Mouse (Mus musculus) heart, embryonic 13.5 days (tissue): ENCODE measurements around the gene Fbxo34. TPM values are rescaled to one million over a fixed set of nuclear protein-coding genes. Genes with fewer than 3 reads are reported as not detected.

Experiments used
- ATAC-seq: fragments of 200-750 bp; cut with Nextera tagmentation; 2 replicates; pipeline ENCODE4 v1.8.0; 2017; ENCODE audit warnings: moderate TSS enrichment; ENCODE audit not compliant: insufficient number of reproducible peaks, low FRiP score, low TSS enrichment; ENCODE audit errors: extremely low read depth
- H3K27ac ChIP-seq: fragments of 300-500 bp; sonication (generic); replicated peaks from 2 replicates; pipeline ENCODE4 v1.5.1; 2015; ENCODE audit warnings: moderate library complexity, mild to moderate bottlenecking, inconsistent platforms
- H3K27me3 ChIP-seq: fragments of 300-500 bp; sonication (generic); replicated peaks from 2 replicates; pipeline ENCODE4 v1.6.1; 2015; ENCODE audit warnings: mild to moderate bottlenecking, inconsistent platforms
- H3K36me3 ChIP-seq: fragments of 300-500 bp; sonication (generic); 2 replicates; pipeline ENCODE4 v1.6.1; 2015; ENCODE audit warnings: mild to moderate bottlenecking, inconsistent platforms
- H3K4me1 ChIP-seq: fragments of 300-500 bp; sonication (generic); 2 replicates; pipeline ENCODE4 v1.6.1; 2015; ENCODE audit warnings: inconsistent platforms
- H3K4me2 ChIP-seq: fragments of 300-500 bp; sonication (generic); 2 replicates; pipeline ENCODE4 v1.6.1; 2015; ENCODE audit warnings: inconsistent platforms, mild to moderate bottlenecking, moderate library complexity
- H3K4me3 ChIP-seq: fragments of 300-500 bp; sonication (generic); 2 replicates; pipeline ENCODE4 v1.5.1; 2015; ENCODE audit warnings: moderate library complexity, mild to moderate bottlenecking, inconsistent platforms
- H3K9ac ChIP-seq: fragments of 300-500 bp; sonication (generic); 2 replicates; pipeline ENCODE4 v1.6.1; 2015; ENCODE audit warnings: inconsistent platforms, mild to moderate bottlenecking, moderate library complexity
- H3K9me3 ChIP-seq: fragments of 300-500 bp; sonication (generic); 2 replicates; pipeline ENCODE4 v1.6.1; 2016; ENCODE audit warnings: inconsistent platforms
- WGBS: fragments of 180-500 bp; shearing (Covaris S2); methylation state at CpG from one replicate; pipeline ENCODE4 v1.1.7; 2015; ENCODE audit warnings: mixed read lengths; 5-methylcytosine and 5-hydroxymethylcytosine counted together
- polyA plus RNA-seq: library from polyadenylated mRNA; unstranded; fragments of >200 nt; fragmentation: Nextera tagmentation; extraction: Ambion mirVana; gene quantifications from 2 replicates; pipeline ENCODE4 v1.2.1, GENCODE M21; 2015

The Fbxo34 gene
- polyA plus RNA-seq, 1 experiment from 2014 or later, result 16.0 TPM

DNA sequence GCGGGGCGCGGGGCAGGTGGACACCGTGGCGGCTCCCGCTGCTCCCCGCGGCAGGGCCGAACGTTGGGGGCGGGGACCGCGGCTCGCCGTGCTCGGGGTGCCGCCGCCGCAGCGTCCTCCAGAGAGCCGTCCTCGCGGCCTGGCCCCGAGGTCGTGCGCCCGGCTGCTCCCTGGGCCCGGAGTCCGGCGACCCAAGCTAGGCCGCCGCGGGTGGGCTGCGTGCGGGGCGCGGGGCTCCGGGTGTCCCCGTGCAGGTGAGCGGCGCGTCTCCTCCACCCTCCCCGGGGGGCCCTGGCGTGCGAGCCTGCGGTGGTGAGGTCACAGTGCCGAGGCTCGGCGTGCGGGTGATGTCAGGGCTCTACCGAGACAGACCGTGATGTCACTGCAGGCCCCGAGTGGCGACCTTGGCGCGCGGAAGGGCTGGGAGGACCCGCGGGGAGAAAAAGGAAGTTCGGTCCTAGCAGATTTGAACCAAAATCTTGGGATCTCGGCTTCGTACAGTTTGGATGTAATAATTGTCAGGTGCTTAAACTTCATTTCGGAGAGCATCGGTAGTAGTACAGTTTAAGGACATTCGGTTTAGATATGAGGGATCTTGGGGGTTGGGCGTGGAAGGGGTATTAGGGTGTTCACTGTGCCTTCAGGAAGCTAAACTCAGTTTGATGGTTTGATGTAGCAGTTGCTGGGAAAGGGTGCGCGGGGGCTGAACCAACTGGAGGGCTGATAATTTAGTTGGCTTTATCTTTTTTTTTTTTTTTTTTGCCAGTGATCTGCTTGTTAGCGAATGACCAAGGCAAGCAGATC, 22.7 kb downstream of the Fbxo34 start:
- Histone ChIP-seq H3K27ac (peak overlapping the region; percentile 90), H3K4me3 (peak overlapping the region; percentile 93), H3K27me3 (no peaks in the 10 kb centered on the region), H3K36me3 (peaks cover 5% of the 10 kb centered on the region; the same call in 1 of the 2 replicates), H3K9ac (peak overlapping the region; percentile 98), H3K4me2 (peak overlapping the region; percentile 77), H3K9me3 (no peaks in the 10 kb centered on the region), H3K4me1 (peaks cover 33% of the 10 kb centered on the region)
- WGBS, result under 1% methylated on average over 67 of the region's 69 CpGs
- ATAC-seq, result peak; percentile 80

DNA sequence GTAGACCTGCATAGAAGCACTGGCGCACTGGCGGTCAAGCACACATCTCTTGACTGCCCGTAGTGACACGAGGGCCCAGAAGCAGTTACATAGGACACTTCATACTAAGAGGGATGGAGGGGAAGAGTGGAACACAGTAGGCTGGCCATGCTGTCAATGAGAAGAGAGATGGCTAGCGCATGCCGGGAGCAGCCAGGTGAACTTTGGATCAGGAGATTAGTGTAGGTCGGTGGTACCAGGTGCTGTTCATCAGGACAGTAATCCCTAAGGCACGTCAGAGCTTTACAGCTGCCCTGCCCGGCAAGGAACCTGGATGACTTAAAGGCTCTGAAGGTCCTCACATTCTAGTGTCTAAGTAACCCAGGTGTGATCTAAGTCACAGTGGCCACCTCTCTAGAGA, 23.7 kb downstream of the Fbxo34 start:
- Histone ChIP-seq H3K36me3 (peaks cover 5% of the 10 kb centered on the region; the same call in 1 of the 2 replicates), H3K27ac (no peak overlapping the region), H3K4me3 (peak overlapping the region; percentile 93), H3K27me3 (no peaks in the 10 kb centered on the region), H3K9me3 (no peaks in the 10 kb centered on the region), H3K9ac (peak overlapping the region; percentile 98), H3K4me1 (peaks cover 33% of the 10 kb centered on the region), H3K4me2 (peak overlapping the region; percentile 77)
- WGBS, result 73% methylated on average over 9 of the region's 9 CpGs
- no peak for ATAC-seq

DNA sequence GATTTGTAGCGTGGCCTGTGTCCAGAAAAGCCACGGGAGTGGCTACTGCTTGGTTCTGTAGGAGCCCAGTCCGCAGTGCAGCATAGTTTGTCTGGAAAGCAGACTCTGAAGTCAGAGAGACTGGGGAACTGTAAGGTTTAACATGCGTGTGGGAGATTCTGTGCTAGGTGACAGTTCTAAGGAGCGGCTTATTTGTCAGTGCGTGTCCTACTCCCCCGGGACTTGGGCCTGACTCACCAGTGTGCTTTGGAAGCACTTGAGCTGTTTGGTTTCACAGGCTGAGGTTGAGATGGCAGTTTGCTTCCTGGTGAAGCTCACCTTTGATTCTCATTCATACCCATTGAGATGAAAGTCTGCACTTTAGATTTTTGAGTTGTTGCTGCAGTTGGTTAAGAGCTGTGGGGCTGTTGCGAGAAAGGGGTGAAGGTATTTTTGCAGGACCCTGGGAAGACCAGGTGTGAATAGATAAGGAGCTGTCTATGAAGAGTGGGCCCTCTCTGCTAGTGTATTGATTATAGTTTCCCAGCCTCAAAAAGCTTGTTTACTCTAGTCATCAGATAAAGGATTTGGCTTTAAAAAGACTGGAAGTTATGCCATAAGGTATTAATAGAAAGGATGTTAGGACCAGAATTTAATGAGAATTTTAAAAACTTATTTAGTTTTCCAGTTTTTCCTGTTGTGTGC, 24.5 kb downstream of the Fbxo34 start:
- no peaks in the 10 kb centered on the region for H3K27me3 ChIP-seq
- no peak for ATAC-seq
- peak overlapping the region; percentile 93 for H3K4me3 ChIP-seq
- H3K36me3 ChIP-seq, result peaks cover 5% of the 10 kb centered on the region; the same call in 1 of the 2 replicates
- 71% methylated on average over 8 of the region's 8 CpGs for WGBS
- peak overlapping the region; percentile 98 for H3K9ac ChIP-seq
- no peaks in the 10 kb centered on the region for H3K9me3 ChIP-seq
- peak overlapping the region; percentile 77 for H3K4me2 ChIP-seq
- no peak overlapping the region for H3K27ac ChIP-seq
- peaks cover 33% of the 10 kb centered on the region for H3K4me1 ChIP-seq

DNA sequence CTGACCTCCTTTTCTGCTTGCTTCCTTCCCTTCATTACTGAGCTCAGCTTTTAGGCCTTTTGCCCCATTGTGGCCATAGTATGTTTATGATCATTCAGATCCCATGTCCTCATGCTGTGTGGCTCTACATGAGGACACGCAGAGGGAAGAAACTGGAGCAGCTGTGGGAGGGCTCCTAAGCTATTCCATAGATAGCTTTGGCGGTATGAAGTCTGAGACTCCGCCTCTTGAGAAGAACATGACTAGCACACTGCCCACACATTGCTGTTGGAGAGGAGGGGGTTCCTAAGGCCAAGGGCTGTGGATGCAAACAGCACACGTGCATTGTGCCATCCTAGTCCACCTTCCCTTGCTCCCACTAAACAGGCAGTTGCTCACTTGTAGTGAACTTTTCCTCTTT, 26.0 kb downstream of the Fbxo34 start:
- Histone ChIP-seq H3K4me2 (peak overlapping the region; percentile 77), H3K9me3 (no peaks in the 10 kb centered on the region), H3K4me3 (peak overlapping the region; percentile 18), H3K27ac (no peak overlapping the region), H3K9ac (no peak overlapping the region), H3K27me3 (no peaks in the 10 kb centered on the region), H3K36me3 (peaks cover 5% of the 10 kb centered on the region; the same call in 1 of the 2 replicates), H3K4me1 (peaks cover 33% of the 10 kb centered on the region)
- no peak for ATAC-seq
- WGBS, result 62% methylated on average over 4 of the region's 4 CpGs

DNA sequence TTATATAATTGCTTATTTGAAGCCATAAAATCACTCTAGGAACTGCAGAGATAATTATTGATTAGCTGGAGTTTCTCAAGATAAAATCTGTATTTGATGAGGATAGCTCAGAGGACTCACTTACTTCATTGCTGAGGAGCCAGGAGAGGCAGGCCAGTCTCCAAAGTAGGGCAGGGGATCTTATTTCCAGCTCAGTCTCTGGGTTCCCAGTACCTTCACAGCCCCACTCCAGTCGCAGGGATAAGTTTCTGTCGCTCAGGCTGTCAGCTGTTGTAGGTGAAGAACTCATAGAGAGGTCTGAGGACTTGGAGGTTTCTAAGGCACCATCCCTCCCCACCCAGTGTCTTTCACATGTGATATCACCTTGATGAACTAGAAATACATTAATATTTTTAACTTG, 27.5 kb downstream of the Fbxo34 start:
- ATAC-seq, result no peak
- no peak overlapping the region for H3K4me3 ChIP-seq
- no peak overlapping the region for H3K27ac ChIP-seq
- no peaks in the 10 kb centered on the region for H3K9me3 ChIP-seq
- peaks cover 5% of the 10 kb centered on the region; the same call in 1 of the 2 replicates for H3K36me3 ChIP-seq
- H3K9ac ChIP-seq, result no peak overlapping the region
- WGBS, result 73% methylated on average over 2 of the region's 2 CpGs
- H3K4me2 ChIP-seq, result no peak overlapping the region
- peaks cover 41% of the 10 kb centered on the region for H3K4me1 ChIP-seq
- no peaks in the 10 kb centered on the region for H3K27me3 ChIP-seq

DNA sequence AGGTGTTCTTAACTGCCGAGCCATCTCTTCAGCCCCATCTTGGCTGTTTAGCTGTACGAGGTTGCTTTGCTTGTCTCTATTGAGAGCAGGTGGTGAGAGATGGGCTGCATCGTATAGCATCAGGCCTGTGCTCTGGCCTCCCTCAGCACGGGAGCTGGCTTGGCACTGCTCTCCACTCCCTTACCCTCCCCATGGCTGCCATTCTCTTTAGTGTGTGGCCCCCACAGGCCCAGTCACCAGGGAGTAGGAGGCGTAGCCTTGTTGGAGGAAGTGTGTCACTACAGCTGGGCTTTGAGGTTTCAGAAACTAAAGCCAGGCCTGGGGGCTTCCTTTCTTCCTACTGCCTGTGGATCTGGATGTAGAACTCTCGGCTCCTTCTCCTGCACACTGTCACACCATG, 32.0 kb downstream of the Fbxo34 start:
- 79% methylated on average over 6 of the region's 6 CpGs for WGBS
- H3K4me3 ChIP-seq, result no peak overlapping the region
- no peak overlapping the region for H3K9ac ChIP-seq
- no peak for ATAC-seq
- no peaks in the 10 kb centered on the region for H3K36me3 ChIP-seq
- no peaks in the 10 kb centered on the region for H3K27me3 ChIP-seq
- H3K9me3 ChIP-seq, result no peaks in the 10 kb centered on the region
- H3K4me2 ChIP-seq, result no peak overlapping the region
- H3K27ac ChIP-seq, result no peak overlapping the region
- H3K4me1 ChIP-seq, result peaks cover 37% of the 10 kb centered on the region

DNA sequence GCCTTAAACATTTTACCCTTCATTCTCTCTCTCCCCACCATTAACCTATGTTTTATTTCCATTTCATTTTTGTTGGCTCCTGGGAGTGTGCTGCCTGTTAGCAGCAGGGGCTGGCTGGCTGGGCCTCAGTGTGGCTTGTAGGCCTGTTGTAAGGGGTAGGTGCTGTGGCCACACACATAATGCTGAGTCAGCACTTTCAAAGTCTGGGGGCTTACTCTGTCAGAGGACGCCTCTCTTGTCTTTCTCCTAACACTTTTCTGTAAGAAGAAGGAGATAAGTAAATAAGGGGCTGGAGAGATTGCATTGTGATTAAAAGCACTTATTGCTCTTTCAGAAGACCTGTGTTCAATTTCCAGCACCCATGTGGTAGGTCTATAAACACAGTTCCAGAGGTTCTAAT, 32.9 kb downstream of the Fbxo34 start:
- Histone ChIP-seq H3K9ac (no peak overlapping the region), H3K27ac (no peak overlapping the region), H3K27me3 (no peaks in the 10 kb centered on the region), H3K36me3 (no peaks in the 10 kb centered on the region), H3K4me1 (peaks cover 40% of the 10 kb centered on the region), H3K4me2 (no peak overlapping the region), H3K9me3 (no peaks in the 10 kb centered on the region), H3K4me3 (no peak overlapping the region)
- no peak for ATAC-seq
- 71% methylated on average over 1 of the region's 1 CpGs for WGBS

DNA sequence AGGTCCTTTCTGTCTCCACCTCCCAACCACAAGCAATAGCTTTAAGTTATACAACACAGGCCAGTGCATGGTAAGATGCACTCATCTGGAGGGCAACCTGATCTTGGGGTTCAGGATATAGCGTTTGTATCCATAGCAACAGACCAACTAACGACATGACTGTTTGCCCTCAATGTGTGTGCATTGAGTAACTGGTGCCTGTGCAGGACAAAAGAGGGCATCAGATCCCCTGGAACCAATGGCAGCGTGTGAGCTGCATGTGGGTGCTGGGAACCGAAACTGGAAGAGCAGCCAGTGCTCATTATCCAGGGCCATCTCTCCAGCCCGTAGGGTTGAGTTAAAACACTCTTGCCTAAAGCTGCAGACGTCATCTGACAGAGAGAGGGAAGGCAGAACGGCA, 38.5 kb downstream of the Fbxo34 start:
- Histone ChIP-seq H3K9ac (no peak overlapping the region), H3K4me3 (no peak overlapping the region), H3K4me2 (no peak overlapping the region), H3K27me3 (no peaks in the 10 kb centered on the region), H3K36me3 (no peaks in the 10 kb centered on the region), H3K4me1 (peaks cover 56% of the 10 kb centered on the region), H3K27ac (no peak overlapping the region), H3K9me3 (no peaks in the 10 kb centered on the region)
- WGBS, result 63% methylated on average over 7 of the region's 7 CpGs
- ATAC-seq, result no peak

DNA sequence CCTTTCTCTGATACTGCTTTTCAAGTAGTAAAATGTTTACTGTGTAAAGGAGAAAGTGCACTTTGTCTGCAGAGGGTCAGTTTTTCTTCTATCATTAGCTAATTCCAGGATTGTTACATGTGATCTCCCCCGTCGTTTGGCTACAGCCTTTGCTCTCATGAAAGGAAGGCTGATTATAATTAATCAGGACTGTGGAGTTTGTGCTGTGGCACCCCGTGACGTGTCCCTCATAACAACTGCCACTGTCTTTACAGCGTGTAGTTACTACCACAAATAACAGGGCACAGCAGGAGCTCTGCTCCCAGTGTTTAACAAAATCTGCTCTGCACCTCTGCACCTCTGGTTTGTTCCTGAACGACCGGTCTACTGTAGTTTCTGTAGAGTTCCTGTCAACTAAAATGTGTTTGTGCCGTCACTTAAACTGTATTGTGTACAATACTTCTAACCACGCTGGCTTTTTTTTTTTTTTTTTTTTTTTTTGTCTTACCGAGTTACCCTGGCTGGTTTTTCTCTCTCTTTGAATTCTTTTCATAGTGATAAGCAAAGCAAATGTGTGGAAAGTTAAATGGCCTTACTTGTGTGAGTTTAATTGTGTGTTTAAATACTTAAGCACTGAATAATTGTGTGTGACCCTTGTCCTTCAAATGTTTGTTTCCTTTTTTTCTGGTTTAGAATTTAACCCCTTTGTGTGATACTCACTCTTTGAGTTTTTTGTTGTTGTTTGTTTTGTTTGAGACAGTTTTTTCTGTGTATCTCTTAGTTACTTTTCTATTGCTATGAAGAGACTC, 39.3 kb downstream of the Fbxo34 start:
- H3K27me3 ChIP-seq, result no peaks in the 10 kb centered on the region
- H3K4me3 ChIP-seq, result no peak overlapping the region
- H3K36me3 ChIP-seq, result peaks cover 5% of the 10 kb centered on the region; the same call in 1 of the 2 replicates
- 45% methylated on average over 10 of the region's 10 CpGs for WGBS
- no peak overlapping the region for H3K27ac ChIP-seq
- peaks cover 50% of the 10 kb centered on the region for H3K4me1 ChIP-seq
- no peaks in the 10 kb centered on the region for H3K9me3 ChIP-seq
- ATAC-seq, result no peak
- H3K4me2 ChIP-seq, result 0 out of 2 replicates have a peak overlapping the region, but pooled peaks have one; percentile 18
- no peak overlapping the region for H3K9ac ChIP-seq

DNA sequence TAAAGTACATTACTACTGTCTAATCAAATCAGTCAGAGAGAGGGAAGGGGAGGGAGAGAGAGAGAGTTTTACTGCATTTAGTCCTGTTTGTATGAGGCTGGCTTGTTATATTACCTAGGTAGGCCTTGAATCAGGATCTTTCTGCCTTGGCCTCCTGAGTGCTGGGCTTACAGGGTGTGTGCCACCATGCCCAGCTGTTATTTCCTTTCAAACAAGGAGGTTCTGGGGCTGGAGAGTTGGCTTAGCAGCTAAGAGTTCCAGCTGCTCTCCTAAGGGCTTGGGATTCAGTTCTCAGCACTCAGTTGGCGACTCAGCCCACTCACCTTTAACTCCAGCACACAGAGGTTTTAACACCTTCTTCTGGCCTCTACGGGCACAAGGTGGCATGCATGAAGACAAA, 40.5 kb downstream of the Fbxo34 start:
- Histone ChIP-seq H3K27ac (no peak overlapping the region), H3K27me3 (no peaks in the 10 kb centered on the region), H3K4me2 (no peak overlapping the region), H3K9me3 (no peaks in the 10 kb centered on the region), H3K4me1 (peaks cover 48% of the 10 kb centered on the region), H3K9ac (no peak overlapping the region), H3K4me3 (no peak overlapping the region), H3K36me3 (peaks cover 5% of the 10 kb centered on the region; the same call in 1 of the 2 replicates)
- ATAC-seq, result no peak
- 85% methylated on average over 2 of the region's 2 CpGs for WGBS
